In the genomic region with DNA sequence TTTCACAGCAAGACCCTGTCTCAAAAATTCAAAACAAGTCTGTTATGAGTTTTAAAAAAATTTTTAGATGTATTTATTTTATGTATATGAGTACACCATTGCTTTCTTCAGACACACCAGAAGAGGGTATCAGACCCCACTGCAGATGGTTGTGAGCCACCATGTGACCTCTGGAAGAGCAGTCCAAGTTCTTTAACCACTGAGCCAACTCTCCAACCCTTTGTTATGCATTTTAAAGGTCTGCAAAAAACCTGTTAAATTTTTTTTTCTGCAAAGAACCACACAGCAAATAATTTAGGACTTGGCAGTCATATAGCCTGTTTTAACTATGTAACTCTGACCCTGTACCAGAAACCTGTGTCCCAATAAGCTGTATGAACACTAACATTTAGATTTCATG, we compare ENCODE assay signal across 9 mouse cellular contexts. TPM values are rescaled to one million over a fixed set of nuclear protein-coding genes. Genes with fewer than 3 reads are reported as not detected.
DNase-seq lines count a peak whose midpoint lies in the region; ATAC-seq and TF ChIP-seq lines count a peak whose summit lies in the region.
"Had no signal": no experiment of that assay in that cellular context is flagged by ENCODE, and none has a peak within 500 bp of the region (broad histone marks: within the 10 kb centered on the region; RNA-seq: fewer than 3 reads in every experiment).

No protein-coding gene starts in this region.

- no peak overlapping the region for H3K4me2 ChIP-seq in midbrain, postnatal 0 days (ENCODE audit: low read depth, low read length, poor library complexity, severe bottlenecking)
- H3K4me2 ChIP-seq in forebrain, embryonic 13.5 days: peak overlapping the region; percentile 86
- H3K4me2 ChIP-seq in limb, embryonic 15.5 days: peak overlapping the region; percentile 80
- peak overlapping the region; percentile 97 for H3K4me2 ChIP-seq in stomach, postnatal 0 days (replicated peaks; ENCODE audit: low read depth)

- H3K9ac ChIP-seq in midbrain, postnatal 0 days (replicated peaks; ENCODE audit: low read length, poor library complexity, severe bottlenecking): no peak overlapping the region
- H3K9ac ChIP-seq in forebrain, embryonic 13.5 days: peak overlapping the region; percentile 77
- H3K9ac ChIP-seq in limb, embryonic 15.5 days: no peak overlapping the region
- no peak overlapping the region for H3K9ac ChIP-seq in stomach, postnatal 0 days (ENCODE audit: low read length)

- H3K4me1 ChIP-seq in midbrain, embryonic 10.5 days: peaks cover 25% of the 10 kb centered on the region
- no peaks in the 10 kb centered on the region; the same call in 1 of the 2 replicates for H3K4me1 ChIP-seq in midbrain, postnatal 0 days (ENCODE audit: insufficient read depth, low read length)
- H3K4me1 ChIP-seq in forebrain, embryonic 13.5 days: peaks cover 18% of the 10 kb centered on the region
- peaks cover 18% of the 10 kb centered on the region for H3K4me1 ChIP-seq in limb, embryonic 15.5 days
- 0 out of 2 replicates have a peak, but pooled peaks cover 4% of the 10 kb centered on the region for H3K4me1 ChIP-seq in stomach, postnatal 0 days (replicated peaks; ENCODE audit: control insufficient read depth, insufficient read depth)

- H3K27me3 ChIP-seq in midbrain, embryonic 10.5 days (ENCODE audit: low read depth, poor library complexity, severe bottlenecking): no peaks in the 10 kb centered on the region
- no peaks in the 10 kb centered on the region for H3K27me3 ChIP-seq in midbrain, postnatal 0 days (ENCODE audit: insufficient read depth, low read length)
- no peaks in the 10 kb centered on the region for H3K27me3 ChIP-seq in forebrain, embryonic 13.5 days
- no peaks in the 10 kb centered on the region for H3K27me3 ChIP-seq in limb, embryonic 15.5 days
- no peaks in the 10 kb centered on the region for H3K27me3 ChIP-seq in stomach, postnatal 0 days (ENCODE audit: control insufficient read depth, insufficient read depth, low read length)

- no peak for ATAC-seq in midbrain, postnatal 0 days (ENCODE audit: low FRiP score)
- no peak for ATAC-seq in forebrain, embryonic 13.5 days
- ATAC-seq in limb, embryonic 15.5 days (ENCODE audit: insufficient number of reproducible peaks, low FRiP score, low TSS enrichment, low read depth): no peak
- no peak for ATAC-seq in stomach, postnatal 0 days (ENCODE audit: low FRiP score, low TSS enrichment)

- DNase-seq in midbrain, embryonic 10.5 days (ENCODE audit: low spot score): no peak
- DNase-seq in midbrain, postnatal 0 days (ENCODE audit: low spot score): no peak
- DNase-seq in stomach, postnatal 0 days (ENCODE audit: low spot score): no peak
- DNase-seq in gastrocnemius, adult 2 months: no peak
- DNase-seq in spleen, postnatal 10 days (ENCODE audit: low spot score in 2 of 2): no peak
- no peak for DNase-seq in ovary, adult 18-20 months (ENCODE audit: low spot score)
- DNase-seq: kidney, adult 18-20 months had no signal

- H3K9me3 ChIP-seq in midbrain, embryonic 10.5 days (replicated peaks): no peaks in the 10 kb centered on the region
- no peaks in the 10 kb centered on the region for H3K9me3 ChIP-seq in midbrain, postnatal 0 days (ENCODE audit: low read length)
- no peaks in the 10 kb centered on the region for H3K9me3 ChIP-seq in forebrain, embryonic 13.5 days (replicated peaks)
- no peaks in the 10 kb centered on the region for H3K9me3 ChIP-seq in limb, embryonic 15.5 days
- H3K9me3 ChIP-seq in stomach, postnatal 0 days (ENCODE audit: control insufficient read depth, low read length): no peaks in the 10 kb centered on the region

- no peak for TF ChIP-seq EP300 in stomach, postnatal 0 days (optimal IDR thresholded peaks at IDR 0.05)

- no peak for TF ChIP-seq CTCF in midbrain, postnatal 0 days (IDR thresholded peaks at IDR 0.05)
- no peak for TF ChIP-seq CTCF in stomach, postnatal 0 days (IDR thresholded peaks at IDR 0.05; ENCODE audit: low read depth)
- no peak for TF ChIP-seq CTCF in gastrocnemius, adult 2 months (IDR thresholded peaks at IDR 0.05)

- H3K36me3 ChIP-seq in midbrain, embryonic 10.5 days: peaks cover 65% of the 10 kb centered on the region
- no peaks in the 10 kb centered on the region for H3K36me3 ChIP-seq in midbrain, postnatal 0 days (ENCODE audit: insufficient read depth, low read length)
- H3K36me3 ChIP-seq in forebrain, embryonic 13.5 days (ENCODE audit: poor library complexity, severe bottlenecking): peaks cover 41% of the 10 kb centered on the region
- peaks cover 29% of the 10 kb centered on the region for H3K36me3 ChIP-seq in limb, embryonic 15.5 days
- peaks cover 2% of the 10 kb centered on the region; the same call in 1 of the 2 replicates for H3K36me3 ChIP-seq in stomach, postnatal 0 days (ENCODE audit: control insufficient read depth, insufficient read depth, low read length)

- intact Hi-C loops in gastrocnemius, adult 2 months (cut with DNase I): loop anchor here (5.0 kb wide), 1 partner anchor 32 kb away; a partner anchor contains a TSS

- H3K4me3 ChIP-seq in midbrain, embryonic 10.5 days: peak overlapping the region; percentile 98
- no peak overlapping the region for H3K4me3 ChIP-seq in midbrain, postnatal 0 days (ENCODE audit: low read depth, low read length)
- peak overlapping the region; percentile 73 for H3K4me3 ChIP-seq in forebrain, embryonic 13.5 days
- H3K4me3 ChIP-seq in limb, embryonic 15.5 days: peak overlapping the region; percentile 58
- H3K4me3 ChIP-seq in stomach, postnatal 0 days (ENCODE audit: low read depth, low read length): peak overlapping the region; percentile 69; the same call in 1 of the 2 replicates
- H3K4me3 ChIP-seq in gastrocnemius, adult 2 months: no peak overlapping the region; the same call in 1 of the 2 replicates

- H3K27ac ChIP-seq in midbrain, embryonic 10.5 days (replicated peaks): peak overlapping the region; percentile 88
- H3K27ac ChIP-seq in midbrain, postnatal 0 days (ENCODE audit: low read depth, low read length): no peak overlapping the region
- H3K27ac ChIP-seq in forebrain, embryonic 13.5 days: no peak overlapping the region
- H3K27ac ChIP-seq in limb, embryonic 15.5 days: no peak overlapping the region
- H3K27ac ChIP-seq in stomach, postnatal 0 days (replicated peaks): no peak overlapping the region
- H3K27ac ChIP-seq in gastrocnemius, adult 2 months: no peak overlapping the region

RNA-seq across cellular contexts. Expression of a gene that starts 1.0 kb away (rescaled TPM):
- polyA plus RNA-seq in midbrain, embryonic 10.5 days (2016; fragmentation: Nextera tagmentation; extraction: Ambion mirVana): 58.9 and 67.0 TPM in 2 replicates
- 0.71 and 2.2 TPM in 2 replicates for total RNA-seq in midbrain, postnatal 0 days (2014; rRNA removed)
- 4.3 and 4.4 TPM in 2 replicates for polyA plus RNA-seq in midbrain, postnatal 0 days (2015; fragmentation: Nextera tagmentation; extraction: Ambion mirVana)
- 33.8 and 34.6 TPM in 2 replicates for polyA plus RNA-seq in forebrain, embryonic 13.5 days (2015; fragmentation: Nextera tagmentation; extraction: Ambion mirVana)
- polyA plus RNA-seq in limb, embryonic 15.5 days (2015; fragmentation: Nextera tagmentation; extraction: Ambion mirVana): 24.9 and 29.9 TPM in 2 replicates
- polyA plus RNA-seq in stomach, postnatal 0 days (2015; fragmentation: Nextera tagmentation; extraction: Ambion mirVana): 10.3 and 11.5 TPM in 2 replicates
- not detected for total RNA-seq in gastrocnemius, adult 2 months (2021)

RNA-seq across cellular contexts. Expression of a gene that starts 11.7 kb away (rescaled TPM):
- polyA plus RNA-seq in midbrain, embryonic 10.5 days (2016; fragmentation: Nextera tagmentation; extraction: Ambion mirVana): 451 and 479 TPM in 2 replicates
- 12.7 and 22.5 TPM in 2 replicates for total RNA-seq in midbrain, postnatal 0 days (2014; rRNA removed)
- polyA plus RNA-seq in midbrain, postnatal 0 days (2015; fragmentation: Nextera tagmentation; extraction: Ambion mirVana): 11.5 and 11.7 TPM in 2 replicates
- polyA plus RNA-seq in forebrain, embryonic 13.5 days (2015; fragmentation: Nextera tagmentation; extraction: Ambion mirVana): 273 and 294 TPM in 2 replicates
- 163 and 171 TPM in 2 replicates for polyA plus RNA-seq in limb, embryonic 15.5 days (2015; fragmentation: Nextera tagmentation; extraction: Ambion mirVana)
- 34.5 and 47.0 TPM in 2 replicates for polyA plus RNA-seq in stomach, postnatal 0 days (2015; fragmentation: Nextera tagmentation; extraction: Ambion mirVana)
- not detected for total RNA-seq in gastrocnemius, adult 2 months (2021)

RNA-seq across cellular contexts. Expression of a gene that starts 30.2 kb away (rescaled TPM):
- 140 and 160 TPM in 2 replicates for polyA plus RNA-seq in midbrain, embryonic 10.5 days (2016; fragmentation: Nextera tagmentation; extraction: Ambion mirVana)
- 25.9 and 44.2 TPM in 2 replicates for total RNA-seq in midbrain, postnatal 0 days (2014; rRNA removed)
- polyA plus RNA-seq in midbrain, postnatal 0 days (2015; fragmentation: Nextera tagmentation; extraction: Ambion mirVana): 163 and 165 TPM in 2 replicates
- 128 and 142 TPM in 2 replicates for polyA plus RNA-seq in forebrain, embryonic 13.5 days (2015; fragmentation: Nextera tagmentation; extraction: Ambion mirVana)
- 95.1 and 109 TPM in 2 replicates for polyA plus RNA-seq in limb, embryonic 15.5 days (2015; fragmentation: Nextera tagmentation; extraction: Ambion mirVana)
- polyA plus RNA-seq in stomach, postnatal 0 days (2015; fragmentation: Nextera tagmentation; extraction: Ambion mirVana): 147 and 162 TPM in 2 replicates
- 100 to 1,000 TPM; 118 to 180 TPM for total RNA-seq in gastrocnemius, adult 2 months (2021)

RNA-seq across cellular contexts. Expression of a gene that starts 44.0 kb away (rescaled TPM):
- polyA plus RNA-seq in midbrain, embryonic 10.5 days (2016; fragmentation: Nextera tagmentation; extraction: Ambion mirVana): 81.7 and 97.3 TPM in 2 replicates
- total RNA-seq in midbrain, postnatal 0 days (2014; rRNA removed): 24.8 and 28.6 TPM in 2 replicates
- polyA plus RNA-seq in midbrain, postnatal 0 days (2015; fragmentation: Nextera tagmentation; extraction: Ambion mirVana): 30.4 and 32.1 TPM in 2 replicates
- 59.0 and 62.8 TPM in 2 replicates for polyA plus RNA-seq in forebrain, embryonic 13.5 days (2015; fragmentation: Nextera tagmentation; extraction: Ambion mirVana)
- polyA plus RNA-seq in limb, embryonic 15.5 days (2015; fragmentation: Nextera tagmentation; extraction: Ambion mirVana): 91.4 and 91.7 TPM in 2 replicates
- polyA plus RNA-seq in stomach, postnatal 0 days (2015; fragmentation: Nextera tagmentation; extraction: Ambion mirVana): 50.9 and 52.8 TPM in 2 replicates
- total RNA-seq in gastrocnemius, adult 2 months (2021): 10 to 100 TPM; 11.5 to 13.6 TPM

RNA-seq across cellular contexts. Expression of a gene that starts 58.5 kb away (rescaled TPM):
- polyA plus RNA-seq in midbrain, embryonic 10.5 days (2016; fragmentation: Nextera tagmentation; extraction: Ambion mirVana): 34.9 and 35.6 TPM in 2 replicates
- total RNA-seq in midbrain, postnatal 0 days (2014; rRNA removed): 41.7 and 48.6 TPM in 2 replicates
- polyA plus RNA-seq in midbrain, postnatal 0 days (2015; fragmentation: Nextera tagmentation; extraction: Ambion mirVana): 21.7 and 22.3 TPM in 2 replicates
- polyA plus RNA-seq in forebrain, embryonic 13.5 days (2015; fragmentation: Nextera tagmentation; extraction: Ambion mirVana): 32.3 and 34.0 TPM in 2 replicates
- 57.4 and 64.1 TPM in 2 replicates for polyA plus RNA-seq in limb, embryonic 15.5 days (2015; fragmentation: Nextera tagmentation; extraction: Ambion mirVana)
- 37.0 and 38.3 TPM in 2 replicates for polyA plus RNA-seq in stomach, postnatal 0 days (2015; fragmentation: Nextera tagmentation; extraction: Ambion mirVana)
- total RNA-seq in gastrocnemius, adult 2 months (2021): 10 to 100 TPM in 1 of 2 experiments, 1 to 10 TPM in 1; 9.1 to 13.6 TPM

Comparison
In these comparisons a context has a peak if more than half of its experiments do, and no peak if none do; other contexts are left out.
1. H3K4me3 ChIP-seq: peak in midbrain, embryonic 10.5 days (single experiment), forebrain, embryonic 13.5 days (single experiment), limb, embryonic 15.5 days (single experiment) and stomach, postnatal 0 days (single experiment); none in midbrain, postnatal 0 days (single experiment) and gastrocnemius, adult 2 months (single experiment).